Mouse (Mus musculus) erythroblast, adult 5-6 weeks (primary cell): ENCODE measurements around the gene Rabgap1l. TPM values are rescaled to one million over a fixed set of nuclear protein-coding genes. Genes with fewer than 3 reads are reported as not detected.

ENCODE experiments used
- ATAC-seq: replicated peaks from 2 replicates; pipeline ENCODE4 v1.8.0; 2016; ENCODE audit warnings: moderate number of reproducible peaks, mild to moderate bottlenecking, moderate TSS enrichment, inconsistent platforms; ENCODE audit not compliant: poor library complexity, low FRiP score, severe bottlenecking
- total RNA-seq, 2 experiments: library from RNA; stranded (forward) in 1 of 2; stranded (reverse) in 1 of 2; fragments of 150-400 nt in 1 of 2; fragments of 200-764, 138-1000 nt in 1 of 2; gene quantifications; 2 replicates each; pipeline versions ENCODE4 v1.2.3 to v1.2.4; 2015 to 2017; ENCODE audit warnings: low replicate concordance in 2 of 2

The Rabgap1l gene
- total RNA-seq, 2 experiments from 2014 or later: 105 to 161 TPM

- ATAC-seq: no peak
Measured at GRCm38 (mm10) chr1:160713887-160714286, 79.1 kb downstream of the Rabgap1l start.

GRCm38 (mm10) chr1:160713383-160713782 is 79.6 kb downstream of the Rabgap1l start:
- ATAC-seq: no peak

- ATAC-seq: no peak
Measured at GRCm38 (mm10) chr1:160710539-160710938, 82.5 kb downstream of the Rabgap1l start.

- no peak for ATAC-seq
Measured at GRCm38 (mm10) chr1:160704596-160704995, 88.4 kb downstream of the Rabgap1l start.

GRCm38 (mm10) chr1:160703813-160704212 is 89.2 kb downstream of the Rabgap1l start:
- no peak for ATAC-seq

GRCm38 (mm10) chr1:160693094-160693447 is 99.9 kb downstream of the Rabgap1l start:
- no peak for ATAC-seq

GRCm38 (mm10) chr1:160692224-160693093 is 100.6 kb downstream of the Rabgap1l start:
- no peak for ATAC-seq

GRCm38 (mm10) chr1:160691196-160691590 is 101.8 kb downstream of the Rabgap1l start:
- no peak for ATAC-seq

- ATAC-seq: no peak
Measured at GRCm38 (mm10) chr1:160690516-160691195, 102.4 kb downstream of the Rabgap1l start.

GRCm38 (mm10) chr1:160689511-160689910 is 103.5 kb downstream of the Rabgap1l start:
- ATAC-seq: no peak

GRCm38 (mm10) chr1:160684251-160684650 is 108.8 kb downstream of the Rabgap1l start:
- no peak for ATAC-seq

- no peak for ATAC-seq
Measured at GRCm38 (mm10) chr1:160681398-160682050, 111.5 kb downstream of the Rabgap1l start.

- ATAC-seq: no peak
Measured at GRCm38 (mm10) chr1:160674763-160675162, 118.2 kb downstream of the Rabgap1l start.

- no peak for ATAC-seq
Measured at GRCm38 (mm10) chr1:160672088-160672814, 120.8 kb downstream of the Rabgap1l start.

- ATAC-seq: no peak
Measured at GRCm38 (mm10) chr1:160655806-160656470, 137.1 kb downstream of the Rabgap1l start.

- ATAC-seq: no peak
Measured at GRCm38 (mm10) chr1:160651691-160652090, 141.3 kb downstream of the Rabgap1l start.

- ATAC-seq: no peak
Measured at GRCm38 (mm10) chr1:160645416-160645815, 147.6 kb downstream of the Rabgap1l start.

GRCm38 (mm10) chr1:160628213-160628932 is 164.6 kb downstream of the Rabgap1l start:
- no peak for ATAC-seq
